Mouse (Mus musculus) intestine, postnatal 0 days (tissue): ENCODE measurements around the gene 4930579F01Rik. TPM values are rescaled to one million over a fixed set of nuclear protein-coding genes. Genes with fewer than 3 reads are reported as not detected.
"Not testable (repeated sequence)": the region's sequence is repeated elsewhere in the genome, so short reads cannot be mapped to it uniquely, and the experiment has no call there.

Experiments used
- ATAC-seq: fragments of 200-750 bp; cut with Nextera tagmentation; 2 replicates; pipeline ENCODE4 v1.8.0; 2017; ENCODE audit warnings: mild to moderate bottlenecking, moderate TSS enrichment, moderate library complexity
- H3K27ac ChIP-seq: fragments of 300-500 bp; sonication (generic); 2 replicates; pipeline ENCODE4 v1.5.1; 2014; ENCODE audit warnings: mild to moderate bottlenecking, low read depth, low read length, moderate library complexity
- H3K27me3 ChIP-seq: fragments of 300-500 bp; sonication (generic); replicated peaks from 2 replicates; pipeline ENCODE4 v1.6.1; 2014; ENCODE audit warnings: low read length, mixed read lengths; ENCODE audit not compliant: control insufficient read depth, insufficient read depth
- H3K36me3 ChIP-seq: fragments of 300-500 bp; sonication (generic); 2 replicates; pipeline ENCODE4 v1.6.1; 2014; ENCODE audit warnings: mild to moderate bottlenecking, moderate library complexity; ENCODE audit not compliant: control insufficient read depth, insufficient read depth
- H3K4me1 ChIP-seq: fragments of 300-500 bp; sonication (generic); replicated peaks from 2 replicates; pipeline ENCODE4 v1.6.1; 2014; ENCODE audit warnings: antibody characterized with exemption, low read length, mixed read lengths; ENCODE audit not compliant: control insufficient read depth, insufficient read depth
- H3K4me2 ChIP-seq: fragments of 300-500 bp; sonication (generic); replicated peaks from 2 replicates; pipeline ENCODE4 v1.6.1; 2014; ENCODE audit warnings: low read depth, mild to moderate bottlenecking, moderate library complexity
- H3K4me3 ChIP-seq: fragments of 300-500 bp; sonication (generic); 2 replicates; pipeline ENCODE4 v1.5.1; 2014; ENCODE audit warnings: low read depth, low read length
- H3K9ac ChIP-seq: fragments of 300-500 bp; sonication (generic); 2 replicates; pipeline ENCODE4 v1.6.1; 2014; ENCODE audit warnings: mild to moderate bottlenecking, low read depth, low read length
- H3K9me3 ChIP-seq: fragments of 300-500 bp; sonication (generic); 2 replicates; pipeline ENCODE4 v1.6.1; 2016; ENCODE audit warnings: mixed run types; ENCODE audit not compliant: control insufficient read depth
- CTCF ChIP-seq: sonication (generic); IDR thresholded peaks from 2 replicates; pipeline ENCODE4 v1.5.1; 2016; ENCODE audit warnings: low read depth, mild to moderate bottlenecking, control low read depth, antibody characterized with exemption, moderate library complexity
- WGBS: fragments of 180-500 bp; shearing (Covaris S2); extraction: QIAGEN DNeasy Blood & Tissue Kit; methylation state at CpG from one replicate; pipeline ENCODE4 v1.1.7; 2014; 5-methylcytosine and 5-hydroxymethylcytosine counted together
- polyA plus RNA-seq: library from polyadenylated mRNA; unstranded; fragments of >200 nt; fragmentation: Nextera tagmentation; extraction: Ambion mirVana; gene quantifications from 2 replicates; pipeline ENCODE4 v1.2.1, GENCODE M21; 2015

Gene 4930579F01Rik
- polyA plus RNA-seq, 1 experiment from 2014 or later: 0.09 TPM

DNA sequence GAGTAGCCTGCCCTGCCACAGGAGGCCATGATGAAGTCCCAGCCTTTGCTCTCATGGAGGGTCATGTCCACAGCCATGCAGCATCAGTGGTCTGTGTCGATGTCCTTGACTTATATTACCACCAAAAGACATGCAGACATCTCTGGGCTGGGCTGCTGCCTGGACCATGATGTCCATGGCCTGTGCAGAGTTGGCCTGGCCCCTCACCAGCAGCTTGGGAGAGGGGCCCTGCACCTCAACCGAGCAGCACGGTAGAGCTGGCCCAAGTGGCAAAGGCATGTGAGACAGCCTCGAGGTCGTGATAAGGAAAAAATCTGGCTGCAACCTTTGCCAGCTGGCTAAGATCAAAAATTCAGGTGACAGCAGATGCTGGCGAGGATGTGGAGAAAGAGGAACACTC is 54.0 kb downstream of the 4930579F01Rik start:
- Histone ChIP-seq H3K9me3 (no peaks in the 10 kb centered on the region), H3K4me1 (peaks cover 3% of the 10 kb centered on the region; the same call in 1 of the 2 replicates), H3K27ac (no peak overlapping the region), H3K4me2 (no peak overlapping the region), H3K36me3 (no peaks in the 10 kb centered on the region), H3K27me3 (no peaks in the 10 kb centered on the region), H3K9ac (no peak overlapping the region), H3K4me3 (no peak overlapping the region)
- TF ChIP-seq CTCF: no peak
- no peak for ATAC-seq
- 92% methylated on average over 6 of the region's 6 CpGs for WGBS

GRCm38 (mm10) chr3:138138146-138138545 is 55.5 kb downstream of the 4930579F01Rik start:
- not testable (repeated sequence) for H3K9ac ChIP-seq, H3K4me2 ChIP-seq, H3K4me3 ChIP-seq, H3K27me3 ChIP-seq, H3K27ac ChIP-seq, H3K4me1 ChIP-seq, H3K9me3 ChIP-seq, H3K36me3 ChIP-seq, ATAC-seq
- 95% methylated on average over 13 of the region's 13 CpGs for WGBS

DNA sequence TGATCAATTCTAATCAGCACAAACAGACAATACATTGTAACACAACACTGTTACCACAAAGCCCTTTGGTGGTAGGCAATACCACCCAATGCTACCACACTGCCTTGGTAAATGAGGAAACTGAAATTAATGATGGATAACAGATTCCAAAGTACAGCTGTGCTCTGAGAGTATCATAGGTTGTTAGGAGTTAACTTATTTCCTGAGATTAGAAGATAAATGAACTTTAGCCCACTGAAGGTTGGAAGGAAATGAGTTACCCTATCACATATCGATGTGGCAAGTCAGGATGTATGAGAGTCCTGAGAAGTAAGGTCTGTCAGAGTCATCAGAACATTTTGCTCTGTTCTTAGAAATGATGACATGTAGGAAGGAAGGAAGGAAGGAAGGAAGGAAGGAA is 59.1 kb downstream of the 4930579F01Rik start:
- Histone ChIP-seq H3K9me3 (no peaks in the 10 kb centered on the region), H3K27ac (peak overlapping the region; percentile 80), H3K9ac (no peak overlapping the region), H3K4me3 (no peak overlapping the region), H3K4me2 (0 out of 2 replicates have a peak overlapping the region, but pooled peaks have one; percentile 14), H3K4me1 (no peaks in the 10 kb centered on the region), H3K36me3 (no peaks in the 10 kb centered on the region), H3K27me3 (no peaks in the 10 kb centered on the region)
- ATAC-seq: peak; percentile 66
- TF ChIP-seq CTCF: no peak
- 30% methylated on average over 1 of the region's 1 CpGs for WGBS

DNA sequence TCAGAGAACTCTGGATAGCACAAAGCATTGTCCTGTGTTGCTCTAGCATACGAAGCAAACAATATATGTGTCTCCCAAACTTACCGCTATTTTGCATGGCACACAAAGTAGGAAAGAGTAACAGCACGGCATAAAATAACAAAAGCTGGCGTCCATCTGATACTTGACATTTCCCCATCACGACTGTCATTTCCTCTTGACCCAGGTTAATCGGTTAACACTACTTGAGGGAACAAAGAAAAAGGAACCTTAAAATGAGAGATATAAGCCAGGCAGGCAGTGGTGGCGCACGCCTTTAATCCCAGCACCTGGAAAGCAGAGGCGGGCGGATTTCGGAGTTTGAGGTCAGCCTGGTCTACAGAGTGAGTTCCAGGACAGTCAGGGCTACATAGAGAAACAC is 59.7 kb downstream of the 4930579F01Rik start:
- H3K4me3 ChIP-seq: no peak overlapping the region
- peak overlapping the region; percentile 80 for H3K27ac ChIP-seq
- 56% methylated on average over 11 of the region's 11 CpGs for WGBS

GRCm38 (mm10) chr3:138133463-138133862 is 60.2 kb downstream of the 4930579F01Rik start:
- peak; percentile 78 for ATAC-seq
- Histone ChIP-seq H3K9me3 (no peaks in the 10 kb centered on the region), H3K4me2 (peak overlapping the region; percentile 37), H3K27me3 (no peaks in the 10 kb centered on the region), H3K4me3 (no peak overlapping the region), H3K4me1 (no peaks in the 10 kb centered on the region), H3K27ac (peak overlapping the region; percentile 93), H3K36me3 (no peaks in the 10 kb centered on the region), H3K9ac (0 out of 2 replicates have a peak overlapping the region, but pooled peaks have one; percentile 40)
- WGBS: 46% methylated on average over 8 of the region's 8 CpGs
- no peak for TF ChIP-seq CTCF

More for the DNA sequence above, 59.7 kb downstream of the 4930579F01Rik start:
- Histone ChIP-seq H3K36me3 (no peaks in the 10 kb centered on the region), H3K9me3 (no peaks in the 10 kb centered on the region), H3K4me1 (no peaks in the 10 kb centered on the region), H3K27me3 (no peaks in the 10 kb centered on the region), H3K9ac (peak overlapping the region; percentile 40; the same call in 1 of the 2 replicates), H3K4me2 (peak overlapping the region; percentile 14; the same call in 1 of the 2 replicates)
- no peak for TF ChIP-seq CTCF
- no peak for ATAC-seq

- TF ChIP-seq CTCF: no peak
- Histone ChIP-seq H3K27me3 (no peaks in the 10 kb centered on the region), H3K4me1 (no peaks in the 10 kb centered on the region), H3K4me2 (peak overlapping the region; percentile 14), H3K9ac (peak overlapping the region; percentile 65), H3K9me3 (no peaks in the 10 kb centered on the region), H3K36me3 (no peaks in the 10 kb centered on the region), H3K4me3 (peak overlapping the region; percentile 54), H3K27ac (peak overlapping the region; percentile 93)
- ATAC-seq: peak; percentile 31
- WGBS: 23% methylated on average over 9 of the region's 9 CpGs
These were observed 62.5 kb downstream of the 4930579F01Rik start for GRCm38 (mm10) chr3:138131168-138131567.

DNA sequence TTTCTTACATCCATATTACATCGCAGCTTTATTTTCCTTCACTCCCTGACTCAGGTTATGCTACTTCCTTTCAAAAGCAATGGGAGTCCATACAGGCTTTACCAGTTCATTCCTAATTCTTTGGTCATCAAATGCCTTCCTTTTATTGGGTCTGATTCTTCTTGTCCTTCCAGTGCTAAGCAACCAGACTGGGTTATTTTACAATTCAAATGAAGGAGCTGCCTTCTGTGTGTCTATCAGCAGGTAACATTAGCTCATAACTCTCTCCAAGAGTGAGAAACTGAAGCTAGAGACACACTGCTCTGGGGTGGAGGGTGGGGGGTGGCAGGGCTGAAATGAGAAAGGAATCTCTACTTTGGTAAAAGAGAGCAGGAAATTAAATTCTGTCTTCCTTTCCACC is 62.9 kb downstream of the 4930579F01Rik start:
- 46% methylated on average over 1 of the region's 1 CpGs for WGBS
- no peak for ATAC-seq
- Histone ChIP-seq H3K27ac (peak overlapping the region; percentile 93), H3K4me1 (no peaks in the 10 kb centered on the region), H3K9me3 (no peaks in the 10 kb centered on the region), H3K4me2 (peak overlapping the region; percentile 61), H3K36me3 (no peaks in the 10 kb centered on the region), H3K9ac (peak overlapping the region; percentile 65), H3K27me3 (no peaks in the 10 kb centered on the region), H3K4me3 (peak overlapping the region; percentile 54)
- TF ChIP-seq CTCF: no peak
